Mouse (Mus musculus) liver, embryonic 16.5 days (tissue): ENCODE data around the gene Wwc2. TPM values are rescaled to one million over a fixed set of nuclear protein-coding genes. Genes with fewer than 3 reads are reported as not detected.

Experiments
- ATAC-seq: fragments of 200-750 bp; cut with Nextera tagmentation; 2 replicates; pipeline ENCODE4 v1.8.0; 2017; ENCODE audit warnings: low read depth, mild to moderate bottlenecking, moderate number of reproducible peaks, moderate library complexity
- H3K27ac ChIP-seq: fragments of 300-500 bp; sonication (generic); 2 replicates; pipeline ENCODE4 v1.5.1; 2014; ENCODE audit warnings: mild to moderate bottlenecking, low read length
- H3K27me3 ChIP-seq: fragments of 300-500 bp; sonication (generic); 2 replicates; pipeline ENCODE4 v1.6.1; 2014; ENCODE audit warnings: low read depth, low read length, mixed read lengths; ENCODE audit not compliant: control insufficient read depth, insufficient read depth
- H3K36me3 ChIP-seq: fragments of 300-500 bp; sonication (generic); 2 replicates; pipeline ENCODE4 v1.6.1; 2014; ENCODE audit warnings: mild to moderate bottlenecking; ENCODE audit not compliant: control insufficient read depth, insufficient read depth
- H3K4me1 ChIP-seq: fragments of 300-500 bp; sonication (generic); 2 replicates; pipeline ENCODE4 v1.6.1; 2014; ENCODE audit warnings: low read depth, low read length, mixed read lengths; ENCODE audit not compliant: control insufficient read depth
- H3K4me2 ChIP-seq: fragments of 300-500 bp; sonication (generic); 2 replicates; pipeline ENCODE4 v1.6.1; 2014; ENCODE audit warnings: low read depth, low read length, mixed read lengths
- H3K4me3 ChIP-seq: fragments of 300-500 bp; sonication (generic); 2 replicates; pipeline ENCODE4 v1.5.1; 2014; ENCODE audit warnings: low read depth, mild to moderate bottlenecking, low read length
- H3K9ac ChIP-seq: fragments of 300-500 bp; sonication (generic); 2 replicates; pipeline ENCODE4 v1.6.1; 2014; ENCODE audit warnings: low read depth, low read length
- H3K9me3 ChIP-seq: fragments of 300-500 bp; sonication (generic); replicated peaks from 2 replicates; pipeline ENCODE4 v1.6.1; 2016; ENCODE audit warnings: low read length; ENCODE audit not compliant: control insufficient read depth
- WGBS: fragments of 180-500 bp; shearing (Covaris S2); extraction: QIAGEN DNeasy Blood & Tissue Kit; methylation state at CpG from one replicate; pipeline ENCODE4 v1.1.7; 2014; ENCODE audit not compliant: insufficient replicate concordance; 5-methylcytosine and 5-hydroxymethylcytosine counted together
- polyA plus RNA-seq: library from polyadenylated mRNA; unstranded; fragments of >200 nt; fragmentation: Nextera tagmentation; extraction: Ambion mirVana; gene quantifications from 2 replicates; pipeline ENCODE4 v1.2.1, GENCODE M21; 2015

Gene Wwc2
- polyA plus RNA-seq, 1 experiment from 2014 or later: 1.2 TPM

DNA sequence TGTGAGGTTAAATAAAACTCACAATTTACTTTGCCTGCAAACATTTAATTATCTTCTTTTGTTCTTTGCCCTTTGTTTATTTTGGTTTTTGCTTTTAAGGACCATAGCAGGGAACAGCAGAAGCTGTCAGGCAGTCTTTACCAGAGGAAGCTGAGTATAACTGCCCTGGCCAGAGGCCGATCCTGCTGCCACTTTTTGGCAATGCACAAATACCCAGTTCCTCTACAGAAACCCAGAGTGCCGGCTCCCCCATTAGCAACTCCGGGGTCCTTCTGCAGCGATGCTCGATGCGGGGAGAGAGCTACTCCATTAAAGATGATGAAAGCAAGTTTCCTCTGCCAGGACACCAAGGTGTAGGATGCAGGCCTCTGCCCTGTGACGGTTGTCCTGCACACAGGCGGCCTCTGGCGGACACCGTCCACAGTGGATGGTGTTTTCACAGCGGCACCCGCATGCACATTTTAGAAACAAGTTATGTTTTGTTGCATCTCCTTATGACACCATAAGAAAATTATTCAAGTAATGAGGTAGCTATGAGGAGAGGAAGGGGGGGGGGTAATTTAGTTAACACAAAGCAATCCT, 62.0 kb downstream of the Wwc2 start:
- no peak overlapping the region for H3K9ac ChIP-seq
- H3K27ac ChIP-seq: no peak overlapping the region
- no peaks in the 10 kb centered on the region for H3K36me3 ChIP-seq
- ATAC-seq: no peak
- no peak overlapping the region for H3K4me2 ChIP-seq
- no peaks in the 10 kb centered on the region for H3K9me3 ChIP-seq
- 0 out of 2 replicates have a peak, but pooled peaks cover 2% of the 10 kb centered on the region for H3K4me1 ChIP-seq
- WGBS: 72% methylated on average over 12 of the region's 12 CpGs
- H3K4me3 ChIP-seq: no peak overlapping the region
- no peaks in the 10 kb centered on the region for H3K27me3 ChIP-seq

DNA sequence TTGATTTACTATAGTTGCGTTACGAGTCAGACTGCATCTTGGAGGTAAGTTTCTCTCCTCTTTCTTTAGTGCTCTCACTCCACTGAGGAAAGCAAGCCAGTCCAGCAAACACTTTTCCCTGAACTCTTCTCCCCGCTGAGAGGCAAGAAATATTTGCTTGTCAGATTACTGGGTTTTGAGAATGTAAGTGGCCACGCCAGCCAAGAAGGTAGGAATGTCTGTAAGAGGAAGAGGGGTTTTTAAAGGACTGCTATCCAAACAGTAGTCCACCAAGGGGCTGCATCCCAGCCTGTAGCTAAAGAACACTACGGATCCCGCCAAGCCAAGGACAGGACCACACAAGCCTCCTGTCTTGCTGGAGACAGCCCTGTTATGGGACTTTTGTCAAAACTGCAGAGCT, 65.8 kb downstream of the Wwc2 start:
- H3K9me3 ChIP-seq: no peaks in the 10 kb centered on the region
- ATAC-seq: no peak
- H3K4me2 ChIP-seq: no peak overlapping the region
- 69% methylated on average over 6 of the region's 6 CpGs for WGBS
- H3K4me1 ChIP-seq: no peaks in the 10 kb centered on the region; the same call in 1 of the 2 replicates
- H3K9ac ChIP-seq: no peak overlapping the region
- no peak overlapping the region for H3K27ac ChIP-seq
- no peak overlapping the region for H3K4me3 ChIP-seq
- no peaks in the 10 kb centered on the region for H3K27me3 ChIP-seq
- H3K36me3 ChIP-seq: no peaks in the 10 kb centered on the region

DNA sequence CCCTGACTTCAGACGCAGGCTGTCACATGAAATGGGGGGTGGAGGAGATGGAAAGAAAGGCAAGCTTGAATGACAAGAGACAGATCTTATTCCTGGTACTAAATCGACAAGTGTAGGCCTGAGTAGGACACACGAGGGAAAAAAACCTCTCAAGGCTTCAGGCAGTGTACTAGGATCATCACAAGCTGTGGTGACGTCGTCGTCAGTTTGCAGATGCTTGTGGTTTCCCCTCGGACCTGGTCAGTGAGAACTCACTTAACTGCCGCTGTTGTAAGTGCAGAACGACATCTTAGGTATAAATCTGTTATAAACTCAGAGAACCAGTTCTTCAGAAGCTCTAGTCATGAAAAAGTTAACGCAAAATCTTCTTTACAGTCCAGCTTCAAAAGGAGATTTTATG, 67.9 kb downstream of the Wwc2 start:
- Histone ChIP-seq H3K27me3 (no peaks in the 10 kb centered on the region), H3K4me3 (no peak overlapping the region), H3K9me3 (no peaks in the 10 kb centered on the region), H3K27ac (no peak overlapping the region), H3K4me2 (no peak overlapping the region), H3K9ac (no peak overlapping the region), H3K4me1 (no peaks in the 10 kb centered on the region; the same call in 1 of the 2 replicates), H3K36me3 (no peaks in the 10 kb centered on the region)
- no peak for ATAC-seq
- WGBS: 30% methylated on average over 10 of the region's 10 CpGs

DNA sequence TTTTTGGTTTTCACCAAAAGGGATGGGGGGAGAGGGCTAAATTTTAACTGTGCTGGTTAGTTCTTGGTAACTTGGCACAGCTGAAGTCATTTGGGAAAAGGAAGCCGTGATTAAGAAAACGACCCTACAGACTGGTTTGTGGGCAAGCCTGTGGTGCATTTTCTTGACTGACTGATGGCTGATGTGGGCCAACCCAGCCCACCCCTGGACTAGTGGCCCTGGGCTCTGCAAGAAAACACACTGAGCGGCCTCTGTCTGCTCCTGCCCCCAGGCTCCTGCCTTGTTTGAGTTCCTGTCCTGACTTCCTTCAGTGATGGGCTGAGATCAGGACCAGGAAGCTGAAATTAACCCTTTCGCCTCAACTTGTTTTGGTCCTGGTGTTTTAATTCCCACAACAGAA, 68.7 kb downstream of the Wwc2 start:
- Histone ChIP-seq H3K4me2 (no peak overlapping the region), H3K36me3 (no peaks in the 10 kb centered on the region), H3K27ac (no peak overlapping the region), H3K4me3 (no peak overlapping the region), H3K4me1 (no peaks in the 10 kb centered on the region; the same call in 1 of the 2 replicates), H3K9me3 (no peaks in the 10 kb centered on the region), H3K9ac (no peak overlapping the region), H3K27me3 (no peaks in the 10 kb centered on the region)
- no peak for ATAC-seq
- WGBS: 32% methylated on average over 4 of the region's 4 CpGs

DNA sequence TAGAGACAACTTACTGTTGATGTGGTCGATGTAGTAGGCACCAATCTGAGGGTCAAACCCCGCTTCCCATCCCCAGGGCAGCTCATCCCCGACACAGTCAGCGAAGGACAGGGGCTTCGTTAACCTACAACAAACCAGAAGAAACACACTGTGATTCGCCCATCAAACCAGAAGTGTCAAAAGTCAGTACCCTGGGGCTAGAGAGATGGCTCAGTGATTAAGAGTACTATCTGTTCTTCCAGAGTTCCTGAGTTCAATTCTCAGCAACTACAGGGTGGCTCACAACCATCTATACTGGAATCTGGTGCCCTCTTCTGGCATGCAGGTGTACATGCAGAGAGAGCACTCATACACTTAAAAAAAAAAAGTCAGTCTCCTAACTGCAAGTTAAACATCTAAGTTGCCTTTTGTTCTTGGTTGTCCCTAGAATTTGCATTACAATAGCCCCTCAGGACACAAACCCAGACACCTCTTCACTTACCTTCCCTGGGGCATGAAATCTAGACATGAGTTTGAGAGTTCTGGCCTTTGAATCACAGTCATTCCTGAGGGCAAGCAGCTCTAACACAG, 70.1 kb downstream of the Wwc2 start:
- no peak overlapping the region for H3K4me3 ChIP-seq
- 78% methylated on average over 6 of the region's 6 CpGs for WGBS
- no peak overlapping the region for H3K27ac ChIP-seq
- no peaks in the 10 kb centered on the region for H3K27me3 ChIP-seq
- H3K4me2 ChIP-seq: no peak overlapping the region
- no peak overlapping the region for H3K9ac ChIP-seq
- H3K9me3 ChIP-seq: no peaks in the 10 kb centered on the region
- no peaks in the 10 kb centered on the region for H3K36me3 ChIP-seq
- no peaks in the 10 kb centered on the region; the same call in 1 of the 2 replicates for H3K4me1 ChIP-seq
- ATAC-seq: no peak

DNA sequence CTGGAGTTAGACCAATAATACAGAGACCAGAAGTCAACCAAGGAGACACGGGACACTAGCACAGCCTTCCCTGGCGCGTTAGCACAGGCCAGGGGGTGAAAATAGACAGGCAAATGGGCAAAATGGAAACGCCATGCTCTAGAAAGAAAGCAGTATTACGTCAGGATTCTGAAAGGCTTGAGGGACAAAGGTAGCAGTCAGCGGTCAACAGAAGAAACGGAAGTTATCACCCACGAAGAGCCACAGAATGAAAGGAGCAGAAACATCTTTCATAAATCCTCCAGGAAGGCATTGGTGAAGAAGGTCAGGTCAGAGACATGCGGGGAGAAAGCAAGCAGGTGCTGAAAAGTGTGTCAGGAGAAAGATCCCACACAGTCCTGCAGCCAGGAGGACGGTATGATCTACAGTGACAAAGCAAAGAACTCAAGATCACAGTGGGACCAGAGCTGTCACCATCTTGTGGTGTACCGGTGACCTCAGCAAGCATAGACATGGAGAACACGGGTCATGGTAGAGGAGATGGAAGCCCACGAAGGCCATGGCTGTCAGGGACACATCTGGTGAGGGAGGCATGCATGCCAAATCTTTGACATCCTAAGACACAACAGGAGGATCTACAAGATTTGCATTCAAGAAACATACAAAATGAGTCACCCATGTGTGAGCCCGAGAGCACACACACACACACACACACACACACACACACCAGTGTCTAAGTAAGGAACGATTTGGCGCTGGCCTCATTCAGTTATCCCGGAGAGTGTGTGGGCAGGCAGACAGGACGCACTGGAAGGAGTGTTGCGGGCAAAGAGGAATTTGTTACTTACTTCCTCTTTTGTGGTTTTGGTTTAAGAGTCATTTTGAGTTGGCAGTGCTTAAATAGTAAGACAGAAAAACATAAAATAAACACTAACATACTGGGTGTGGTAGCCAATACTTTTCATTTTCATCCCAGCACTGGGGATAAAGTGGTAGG, 73.4 kb downstream of the Wwc2 start:
- no peaks in the 10 kb centered on the region for H3K36me3 ChIP-seq
- no peaks in the 10 kb centered on the region for H3K9me3 ChIP-seq
- no peak overlapping the region for H3K4me3 ChIP-seq
- 34% methylated on average over 19 of the region's 19 CpGs for WGBS
- ATAC-seq: no peak
- H3K4me2 ChIP-seq: 0 out of 2 replicates have a peak overlapping the region, but pooled peaks have one; percentile 9
- no peak overlapping the region for H3K27ac ChIP-seq
- no peaks in the 10 kb centered on the region; the same call in 1 of the 2 replicates for H3K4me1 ChIP-seq
- H3K27me3 ChIP-seq: no peaks in the 10 kb centered on the region
- H3K9ac ChIP-seq: no peak overlapping the region

DNA sequence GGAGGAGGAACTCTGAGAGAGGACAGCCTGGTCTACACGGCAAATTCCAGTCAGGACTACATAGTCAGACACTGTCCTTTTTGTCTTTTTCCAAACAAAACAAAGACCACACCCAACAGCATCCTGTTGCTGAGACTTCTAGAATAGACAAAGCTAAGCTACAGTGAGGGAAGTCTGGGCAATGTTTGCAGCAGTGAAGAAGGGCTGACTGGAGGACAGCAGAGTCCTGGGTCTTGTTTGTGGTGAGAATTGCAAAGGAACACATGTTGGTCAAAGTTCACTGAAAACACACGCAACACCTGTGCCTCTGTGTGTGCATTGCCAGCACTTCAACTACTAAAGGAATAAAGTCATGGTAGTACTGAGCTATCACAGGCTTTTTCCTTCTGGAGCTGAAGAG, 75.2 kb downstream of the Wwc2 start:
- Histone ChIP-seq H3K27me3 (no peaks in the 10 kb centered on the region), H3K4me3 (no peak overlapping the region), H3K4me1 (no peaks in the 10 kb centered on the region), H3K36me3 (no peaks in the 10 kb centered on the region), H3K9me3 (no peaks in the 10 kb centered on the region), H3K4me2 (no peak overlapping the region), H3K9ac (no peak overlapping the region), H3K27ac (no peak overlapping the region)
- 65% methylated on average over 2 of the region's 2 CpGs for WGBS
- ATAC-seq: no peak

DNA sequence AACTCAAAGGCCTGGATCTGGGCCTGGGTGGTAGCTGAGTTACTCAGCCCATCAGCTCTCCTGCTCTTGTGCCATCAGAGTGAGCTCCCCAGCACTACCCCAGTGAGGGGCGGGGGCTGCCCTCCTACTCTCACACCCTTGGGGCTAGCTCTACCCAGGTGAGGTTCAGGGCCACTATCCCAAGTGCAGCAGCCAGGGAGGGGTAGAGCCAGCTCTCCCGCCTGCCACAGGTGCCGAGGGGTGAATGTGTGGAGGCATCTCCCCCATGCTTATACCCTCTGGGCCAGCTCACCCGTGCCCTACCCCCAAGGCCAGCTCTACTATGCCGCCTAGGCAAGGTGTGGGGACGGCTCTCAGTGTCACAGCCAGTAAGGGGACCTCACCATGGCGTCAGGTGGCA, 75.8 kb downstream of the Wwc2 start:
- H3K4me3 ChIP-seq: no peak overlapping the region
- H3K9ac ChIP-seq: no peak overlapping the region
- no peak for ATAC-seq
- H3K4me1 ChIP-seq: no peaks in the 10 kb centered on the region
- H3K36me3 ChIP-seq: no peaks in the 10 kb centered on the region
- H3K9me3 ChIP-seq: no peaks in the 10 kb centered on the region
- 64% methylated on average over 7 of the region's 7 CpGs for WGBS
- no peak overlapping the region for H3K4me2 ChIP-seq
- H3K27ac ChIP-seq: no peak overlapping the region
- H3K27me3 ChIP-seq: no peaks in the 10 kb centered on the region

DNA sequence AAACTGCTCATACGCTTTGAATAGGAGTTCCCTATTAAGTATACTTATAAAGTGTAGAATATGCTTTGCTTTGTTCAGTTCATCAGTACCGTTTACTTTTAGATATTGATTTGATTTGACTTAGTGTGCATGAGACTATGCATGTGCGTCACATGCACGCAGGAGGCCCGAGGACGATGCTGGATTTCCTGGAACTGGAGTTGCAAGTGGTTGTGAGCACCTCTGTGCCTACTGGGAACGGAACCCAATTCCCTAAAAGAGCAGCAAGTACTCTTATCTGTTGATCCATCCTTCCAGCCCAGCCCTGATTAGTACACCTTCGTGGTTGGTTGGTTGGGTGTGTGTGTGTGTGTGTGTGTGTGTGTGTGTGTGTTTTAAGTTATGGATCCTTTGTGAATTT, 76.6 kb downstream of the Wwc2 start:
- Histone ChIP-seq H3K9me3 (no peaks in the 10 kb centered on the region), H3K4me1 (no peaks in the 10 kb centered on the region), H3K27ac (no peak overlapping the region), H3K36me3 (no peaks in the 10 kb centered on the region), H3K4me3 (no peak overlapping the region), H3K4me2 (no peak overlapping the region), H3K27me3 (no peaks in the 10 kb centered on the region), H3K9ac (no peak overlapping the region)
- WGBS: 72% methylated on average over 8 of the region's 8 CpGs
- no peak for ATAC-seq
